Mouse (Mus musculus) 3134 (cell line): ENCODE data around the gene Btbd11.

Experiments
- DNase-seq: peaks from one replicate; pipeline ENCODE4 v3.0.0-alpha.2; 2011; ENCODE audit warnings: low spot score; ENCODE audit not compliant: insufficient read length; ENCODE audit errors: extremely low read depth

The Btbd11 gene

GRCm38 (mm10) chr10:85473871-85474270 is 87.3 kb downstream of the Btbd11 start:
- DNase-seq: no peak

- no peak for DNase-seq
These were observed 89.2 kb downstream of the Btbd11 start for GRCm38 (mm10) chr10:85475642-85476345.

GRCm38 (mm10) chr10:85479959-85480625 is 93.5 kb downstream of the Btbd11 start:
- no peak for DNase-seq

GRCm38 (mm10) chr10:85481106-85481505 is 94.5 kb downstream of the Btbd11 start:
- peak; percentile 69 for DNase-seq

- no peak for DNase-seq
These were observed 95.5 kb downstream of the Btbd11 start for GRCm38 (mm10) chr10:85482064-85482473.

GRCm38 (mm10) chr10:85482480-85482879 is 95.9 kb downstream of the Btbd11 start:
- DNase-seq: no peak

GRCm38 (mm10) chr10:85486456-85486855 is 99.8 kb downstream of the Btbd11 start:
- peak; percentile 71 for DNase-seq

GRCm38 (mm10) chr10:85492583-85492982 is 106.0 kb downstream of the Btbd11 start:
- DNase-seq: no peak

- no peak for DNase-seq
These were observed 109.7 kb downstream of the Btbd11 start for GRCm38 (mm10) chr10:85496358-85496757.

GRCm38 (mm10) chr10:85496981-85497380 is 110.4 kb downstream of the Btbd11 start:
- no peak for DNase-seq

GRCm38 (mm10) chr10:85497931-85498330 is 111.3 kb downstream of the Btbd11 start:
- DNase-seq: no peak

GRCm38 (mm10) chr10:85500573-85501155 is 114.0 kb downstream of the Btbd11 start:
- no peak for DNase-seq

GRCm38 (mm10) chr10:85501966-85502566 is 115.5 kb downstream of the Btbd11 start:
- DNase-seq: no peak

- DNase-seq: no peak
These were observed 116.0 kb downstream of the Btbd11 start for GRCm38 (mm10) chr10:85502656-85503055.

GRCm38 (mm10) chr10:85503453-85503852 is 116.8 kb downstream of the Btbd11 start:
- no peak for DNase-seq

- DNase-seq: no peak
These were observed 120.8 kb downstream of the Btbd11 start for GRCm38 (mm10) chr10:85507270-85508050.

- peak; percentile 31 for DNase-seq
These were observed 121.7 kb downstream of the Btbd11 start for GRCm38 (mm10) chr10:85508193-85508794.

- no peak for DNase-seq
These were observed 122.4 kb downstream of the Btbd11 start for GRCm38 (mm10) chr10:85509000-85509399.

GRCm38 (mm10) chr10:85510329-85510728 is 123.7 kb downstream of the Btbd11 start:
- no peak for DNase-seq

- DNase-seq: no peak
These were observed 126.2 kb downstream of the Btbd11 start for GRCm38 (mm10) chr10:85512808-85513207.
